Mouse (Mus musculus): ENCODE data around the gene Hist2h2aa2. TPM values are rescaled to one million over a fixed set of nuclear protein-coding genes. Genes with fewer than 3 reads are reported as not detected.
A peak's percentile ranks its signal among the peaks of the same experiment; 100 is the strongest.
"Not testable (repeated sequence)": the region's sequence is repeated elsewhere in the genome, so short reads cannot be mapped to it uniquely, and the experiment has no call there.

Gene Hist2h2aa2
- polyA plus RNA-seq, 1 experiment, result 38.5 TPM

DNA sequence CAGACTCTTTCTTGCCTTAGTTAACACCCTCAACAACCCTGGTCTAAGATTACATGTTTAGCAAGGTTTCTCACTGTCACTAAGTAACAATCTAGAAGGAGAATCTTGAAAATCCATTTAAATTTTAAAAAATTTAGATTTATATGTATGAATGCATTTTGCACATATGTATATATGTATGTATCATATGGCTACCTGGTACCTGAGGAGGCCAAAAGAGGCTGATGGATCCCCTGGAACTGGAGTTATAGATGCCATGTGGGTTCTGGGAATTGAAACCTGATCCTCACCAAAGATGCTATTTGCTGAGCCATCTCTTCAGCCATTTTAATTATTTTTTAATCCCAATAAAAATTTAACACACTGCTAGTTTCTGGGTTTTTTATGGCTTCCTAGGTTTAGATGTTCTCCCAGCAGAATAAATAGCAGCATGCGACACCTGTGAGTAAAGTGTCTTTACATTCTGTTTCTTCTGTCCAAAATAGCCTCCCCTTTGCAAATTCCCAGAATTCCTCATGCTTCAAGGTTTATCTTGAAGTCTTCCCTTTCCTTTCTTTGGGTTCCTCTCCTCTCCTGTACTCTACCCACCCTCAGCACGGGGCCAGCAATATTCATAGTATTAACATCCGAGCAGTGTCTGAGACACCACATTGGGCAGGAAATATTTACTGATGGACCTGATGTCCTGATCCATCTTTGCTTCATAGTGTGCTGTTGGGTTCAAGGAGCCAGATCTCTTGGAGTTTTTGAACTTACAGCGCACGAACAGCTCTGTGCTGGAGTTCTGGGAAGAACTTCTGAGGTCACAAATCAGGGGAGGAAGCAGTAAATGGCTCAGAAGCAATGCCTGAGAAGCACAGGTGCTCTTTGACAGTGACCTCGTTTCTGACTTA, 8.3 kb upstream of the Hist2h2aa2 start:
- no peak overlapping the region for H3K4me3 ChIP-seq (replicated peaks; ENCODE audit: extremely low read depth, low read depth, low read length)
- no peak for TF ChIP-seq CTCF (IDR thresholded peaks at IDR 0.05; ENCODE audit: insufficient read depth, low read length)
- no peak for TF ChIP-seq POLR2A (IDR thresholded peaks at IDR 0.05; ENCODE audit: borderline replicate concordance, extremely low read depth, low read depth, low read length)
- peaks cover 10% of the 10 kb centered on the region for H3K4me1 ChIP-seq (ENCODE audit: control insufficient read depth, insufficient read depth, low read length)
- no peak for DNase-seq
- WGBS, result 60% methylated on average over 6 of the region's 6 CpGs

DNA sequence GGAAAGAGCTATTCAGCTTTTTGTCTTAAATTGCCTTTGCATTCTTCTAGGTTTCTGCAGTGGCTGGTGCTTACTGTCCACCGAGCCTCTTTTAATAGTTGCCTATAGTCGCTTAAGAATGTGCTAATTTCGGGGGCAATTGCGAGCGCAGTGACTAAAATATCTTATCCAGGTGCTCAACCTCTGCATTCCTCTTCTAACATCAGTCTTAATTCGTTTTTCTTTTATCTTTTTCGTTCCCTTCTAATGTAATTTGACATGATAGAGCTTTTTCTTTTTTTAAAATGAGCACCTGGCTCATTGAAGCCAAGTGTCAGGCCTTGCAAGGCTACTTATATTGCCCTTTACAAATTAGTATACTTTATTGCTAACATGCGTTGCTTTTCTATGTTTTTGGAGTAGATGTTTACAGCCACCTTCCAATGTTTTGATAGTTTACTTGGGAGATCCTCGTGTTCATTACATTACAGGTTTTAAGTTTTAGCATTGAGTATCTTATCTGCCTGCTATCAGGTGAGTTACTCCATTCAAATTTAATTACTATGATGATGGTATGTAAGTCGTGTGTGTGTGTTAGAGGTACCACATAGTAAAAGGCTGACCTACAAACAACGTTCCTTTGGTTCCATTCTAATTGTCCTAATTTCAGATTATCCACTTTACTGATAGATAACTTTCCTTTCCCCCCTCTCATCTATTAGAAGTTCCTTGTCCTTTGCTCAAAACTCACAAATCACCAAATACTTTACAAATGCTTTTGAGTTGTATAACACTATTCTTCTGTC, 7.5 kb upstream of the Hist2h2aa2 start:
- H3K4me1 ChIP-seq (ENCODE audit: control insufficient read depth, insufficient read depth, low read length), result peaks cover 13% of the 10 kb centered on the region
- H3K4me3 ChIP-seq (replicated peaks; ENCODE audit: extremely low read depth, low read depth, low read length), result no peak overlapping the region
- DNase-seq, result no peak
- TF ChIP-seq CTCF (IDR thresholded peaks at IDR 0.05; ENCODE audit: insufficient read depth, low read length), result no peak
- TF ChIP-seq POLR2A (IDR thresholded peaks at IDR 0.05; ENCODE audit: borderline replicate concordance, extremely low read depth, low read depth, low read length), result no peak
- WGBS, result 43% methylated on average over 11 of the region's 11 CpGs

GRCm38 (mm10) chr3:96246427-96246856, 6.4 kb upstream of the Hist2h2aa2 start, which contains the start of gene Hist2h3c1:
TSS of gene Hist2h3c1 (plus strand) at chr3:96246685.
- Histone ChIP-seq H3K4me1 (ENCODE audit: control insufficient read depth, insufficient read depth, low read length) (peaks cover 13% of the 10 kb centered on the region), H3K4me3 (replicated peaks; ENCODE audit: extremely low read depth, low read depth, low read length) (peak within 1 kb of the TSS; percentile 56)
- 0% methylated on average over 12 of the region's 47 CpGs for WGBS
- not testable (repeated sequence) for DNase-seq

GRCm38 (mm10) chr3:96246018-96246417, 5.9 kb upstream of the Hist2h2aa2 start:
- 0% methylated on average over 12 of the region's 21 CpGs for WGBS
- DNase-seq, result not testable (repeated sequence)
- H3K4me3 ChIP-seq (replicated peaks; ENCODE audit: extremely low read depth, low read depth, low read length), result peak overlapping the region; percentile 56
- TF ChIP-seq POLR2A (IDR thresholded peaks at IDR 0.05; ENCODE audit: borderline replicate concordance, extremely low read depth, low read depth, low read length), result peak; percentile 28; the same call in 1 of the 2 replicates
- peaks cover 13% of the 10 kb centered on the region for H3K4me1 ChIP-seq (ENCODE audit: control insufficient read depth, insufficient read depth, low read length)

DNA sequence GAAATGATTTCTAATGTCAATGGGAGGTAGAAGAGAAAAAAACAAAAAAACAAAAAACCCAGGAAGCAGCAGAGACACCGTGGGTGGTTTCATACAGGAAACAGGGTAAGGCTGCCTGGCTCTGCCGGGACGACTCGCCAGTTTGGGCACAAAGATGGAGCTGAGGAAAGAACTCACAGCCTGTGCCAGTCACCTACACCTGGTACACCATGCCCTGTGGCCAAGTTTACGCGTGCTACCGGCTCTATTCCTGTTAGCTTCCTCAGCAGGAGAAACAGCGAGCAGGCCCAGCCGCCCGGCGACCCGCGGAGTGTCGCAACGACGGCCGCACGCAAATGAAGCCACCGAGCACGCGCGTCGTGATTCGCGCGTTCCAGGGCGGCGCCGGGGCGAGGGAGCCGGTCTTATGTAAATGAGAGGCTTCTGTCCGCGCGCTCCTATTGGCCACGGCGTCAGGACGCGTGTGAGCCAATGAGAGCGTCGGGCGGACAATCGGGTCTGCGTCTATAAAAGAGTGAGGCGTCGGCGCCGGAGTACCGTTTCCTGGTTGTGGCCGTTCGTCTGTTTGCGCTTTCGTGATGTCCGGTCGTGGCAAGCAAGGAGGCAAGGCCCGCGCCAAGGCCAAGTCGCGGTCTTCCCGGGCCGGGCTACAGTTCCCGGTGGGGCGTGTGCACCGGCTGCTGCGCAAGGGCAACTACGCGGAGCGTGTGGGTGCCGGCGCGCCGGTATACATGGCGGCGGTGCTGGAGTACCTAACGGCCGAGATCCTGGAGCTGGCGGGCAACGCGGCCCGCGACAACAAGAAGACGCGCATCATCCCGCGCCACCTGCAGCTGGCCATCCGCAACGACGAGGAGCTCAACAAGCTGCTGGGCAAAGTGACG, 5.2 kb upstream of the Hist2h2aa2 start, which contains the start of gene Hist2h2aa1:
Gene Hist2h2aa1 (plus strand): TSS at position 495 of the 884 bp plus-strand sequence.
- Histone ChIP-seq H3K4me1 (ENCODE audit: control insufficient read depth, insufficient read depth, low read length) (peaks cover 13% of the 10 kb centered on the region), H3K4me3 (replicated peaks; ENCODE audit: extremely low read depth, low read depth, low read length) (peak within 1 kb of the TSS; percentile 91)
- peak; percentile 96 for TF ChIP-seq POLR2A (IDR thresholded peaks at IDR 0.05; ENCODE audit: borderline replicate concordance, extremely low read depth, low read depth, low read length)
- under 1% methylated on average over 45 of the region's 88 CpGs for WGBS
- peak; percentile 90 for DNase-seq

- no peak for DNase-seq
- 64% methylated on average over 7 of the region's 7 CpGs for WGBS
- Histone ChIP-seq H3K4me3 (replicated peaks; ENCODE audit: extremely low read depth, low read depth, low read length) (peak overlapping the region; percentile 91), H3K4me1 (ENCODE audit: control insufficient read depth, insufficient read depth, low read length) (peaks cover 13% of the 10 kb centered on the region)
- TF ChIP-seq CTCF (IDR thresholded peaks at IDR 0.05; ENCODE audit: insufficient read depth, low read length) (no peak), POLR2A (IDR thresholded peaks at IDR 0.05; ENCODE audit: borderline replicate concordance, extremely low read depth, low read depth, low read length) (no peak)
These were observed 4.0 kb upstream of the Hist2h2aa2 start for GRCm38 (mm10) chr3:96243921-96244572.

DNA sequence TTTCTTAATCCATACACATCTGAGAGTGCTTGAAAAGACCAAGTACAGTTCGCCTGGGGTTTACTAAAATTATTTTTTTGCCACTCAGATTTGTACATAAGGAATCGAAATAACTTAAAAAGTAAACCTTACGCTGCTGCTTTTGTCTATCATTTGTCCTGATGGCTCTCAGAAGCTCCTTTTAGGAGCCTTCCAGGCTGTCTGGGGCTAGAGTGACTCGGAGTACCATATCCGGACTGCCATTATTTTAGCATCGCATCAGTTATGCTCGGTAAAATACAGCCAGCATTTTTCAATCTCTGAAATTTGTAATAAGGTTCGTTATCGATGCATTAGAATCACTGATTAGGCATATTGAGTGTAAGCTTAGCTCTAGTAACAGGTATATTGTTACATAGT, 722 bp upstream of the Hist2h2aa2 start:
- DNase-seq, result no peak
- H3K4me1 ChIP-seq (ENCODE audit: control insufficient read depth, insufficient read depth, low read length), result peaks cover 18% of the 10 kb centered on the region
- WGBS, result 73% methylated on average over 9 of the region's 9 CpGs
- TF ChIP-seq CTCF (IDR thresholded peaks at IDR 0.05; ENCODE audit: insufficient read depth, low read length) (no peak), POLR2A (IDR thresholded peaks at IDR 0.05; ENCODE audit: borderline replicate concordance, extremely low read depth, low read depth, low read length) (no peak)
- H3K4me3 ChIP-seq (replicated peaks; ENCODE audit: extremely low read depth, low read depth, low read length), result no peak overlapping the region

DNA sequence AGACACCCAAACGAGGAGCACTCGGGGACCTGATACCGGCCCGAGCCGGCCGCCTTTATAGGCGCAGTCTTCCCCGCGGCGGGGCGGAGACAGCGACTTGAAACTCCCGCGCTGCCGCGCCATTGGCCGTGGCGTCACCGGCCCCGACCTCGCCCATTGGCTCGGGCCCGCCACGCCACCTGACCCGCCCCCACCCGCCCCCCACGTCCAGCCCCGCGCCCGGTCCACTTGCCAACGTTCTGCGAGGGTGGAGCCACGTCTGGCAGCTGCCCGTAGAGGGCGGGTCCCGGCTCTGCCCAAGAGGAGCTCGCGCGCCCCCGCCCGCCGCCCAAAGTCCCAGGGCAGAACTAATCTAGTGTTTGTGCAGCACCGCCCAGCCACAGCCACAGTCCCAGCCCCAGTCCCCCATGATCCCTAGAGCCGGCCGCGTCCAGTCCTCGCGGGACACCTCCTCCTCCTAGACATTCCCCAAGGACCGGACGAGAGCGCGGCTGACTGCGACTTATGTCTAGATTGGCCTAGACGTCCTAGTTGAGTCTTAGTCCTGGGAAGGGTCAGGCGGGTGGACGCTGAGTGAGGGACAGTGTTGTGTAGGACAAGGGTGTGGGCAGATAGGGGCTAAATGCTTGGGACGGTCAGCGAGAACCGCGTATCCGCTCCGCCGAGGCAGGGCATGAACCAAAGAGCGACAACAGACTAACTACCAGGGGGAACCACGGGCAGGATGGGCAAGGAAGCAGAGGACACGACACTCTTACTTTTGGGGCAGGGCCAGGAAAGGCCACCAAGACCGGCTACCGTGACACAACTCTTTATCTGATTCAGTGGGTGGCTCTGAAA, 902 bp downstream of the Hist2h2aa2 start, which contains the start of gene Hist2h3c2:
Gene Hist2h3c2 (minus strand): TSS at position 174 of the 840 bp plus-strand sequence.
- H3K4me1 ChIP-seq (ENCODE audit: control insufficient read depth, insufficient read depth, low read length), result peaks cover 14% of the 10 kb centered on the region
- peak; percentile 57 for DNase-seq
- under 1% methylated on average over 29 of the region's 68 CpGs for WGBS
- peak; percentile 29; the same call in 1 of the 2 replicates for TF ChIP-seq POLR2A (IDR thresholded peaks at IDR 0.05; ENCODE audit: borderline replicate concordance, extremely low read depth, low read depth, low read length)
- peak within 1 kb of the TSS; percentile 54 for H3K4me3 ChIP-seq (replicated peaks; ENCODE audit: extremely low read depth, low read depth, low read length)
